Mouse (Mus musculus) kidney, adult 2 months (tissue): ENCODE results near the gene Myadml2.

Experiments
- CTCF ChIP-seq: fragments of 200-500 bp; conservative IDR thresholded peaks from 2 replicates; pipeline ENCODE4 v1.5.1; 2011; ENCODE audit warnings: low read depth, mild to moderate bottlenecking, control low read depth, low read length, moderate library complexity, mixed read lengths; ENCODE audit not compliant: insufficient read depth, insufficient read length
- POLR2A ChIP-seq: fragments of 200-500 bp; IDR thresholded peaks from one replicate; pipeline ENCODE4 v1.6.1; 2011; ENCODE audit warnings: low read depth, low read length, control low read depth

- TF ChIP-seq CTCF (no peak), POLR2A (no peak)
These were observed 14.2 kb downstream of the Myadml2 start, which contains the start of gene Mafg for GRCm38 (mm10) chr11:120633520-120634343.
